ENCODE assay signal across 8 mouse cellular contexts in genomic region chr7:4478021-4478795, GRCm38 (mm10). TPM values are rescaled to one million over a fixed set of nuclear protein-coding genes. Genes with fewer than 3 reads are reported as not detected.
DNase-seq lines count a peak whose midpoint lies in the region; ATAC-seq and TF ChIP-seq lines count a peak whose summit lies in the region.

No protein-coding gene starts in this region.

- peaks cover 36% of the 10 kb centered on the region for H3K27me3 ChIP-seq in hindbrain, embryonic 15.5 days
- peaks cover 58% of the 10 kb centered on the region for H3K27me3 ChIP-seq in megakaryocyte, embryonic 14.5 days (replicated peaks)

- no peaks in the 10 kb centered on the region for H3K9me3 ChIP-seq in hindbrain, embryonic 15.5 days
- peaks cover 13% of the 10 kb centered on the region for H3K9me3 ChIP-seq in megakaryocyte, embryonic 14.5 days

- H3K4me1 ChIP-seq in hindbrain, embryonic 15.5 days (replicated peaks), result peaks cover 19% of the 10 kb centered on the region
- peaks cover 59% of the 10 kb centered on the region for H3K4me1 ChIP-seq in megakaryocyte, embryonic 14.5 days

- intact Hi-C loops in gastrocnemius, adult 2 months (cut with DNase I), result no loop called here
- intact Hi-C loops in left cerebral cortex, postnatal 14 days (cut with DNase I), result loop anchor here (10.0 kb wide), 1 partner anchor 813 kb away; the partner anchor contains the start of gene Leng1

- TF ChIP-seq CTCF in gastrocnemius, adult 2 months (IDR thresholded peaks at IDR 0.05), result no peak

- H3K4me3 ChIP-seq in gastrocnemius, adult 2 months, result peak overlapping the region; percentile 84
- peak overlapping the region; percentile 46 for H3K4me3 ChIP-seq in hindbrain, embryonic 15.5 days
- peak overlapping the region; percentile 59 for H3K4me3 ChIP-seq in megakaryocyte, embryonic 14.5 days (replicated peaks)

- under 1% methylated on average over 39 of the region's 39 CpGs for WGBS in hindbrain, embryonic 15.5 days

- ATAC-seq in hindbrain, embryonic 15.5 days (ENCODE audit: low FRiP score, low read depth), result peak; percentile 93
- ATAC-seq in monocyte, adult 5-6 weeks (replicated peaks; ENCODE audit: insufficient number of reproducible peaks, low FRiP score, low TSS enrichment, poor library complexity, severe bottlenecking), result no peak

- peak overlapping the region; percentile 82 for H3K27ac ChIP-seq in gastrocnemius, adult 2 months
- peak overlapping the region; percentile 56 for H3K27ac ChIP-seq in hindbrain, embryonic 15.5 days (replicated peaks)

- peak overlapping the region; percentile 90 for H3K4me2 ChIP-seq in hindbrain, embryonic 15.5 days

- H3K9ac ChIP-seq in hindbrain, embryonic 15.5 days, result peak overlapping the region; percentile 41

- H3K36me3 ChIP-seq in hindbrain, embryonic 15.5 days, result peaks cover 26% of the 10 kb centered on the region
- H3K36me3 ChIP-seq in megakaryocyte, embryonic 14.5 days (replicated peaks; ENCODE audit: low read length), result peaks cover 43% of the 10 kb centered on the region

- peak; percentile 85 to 91 for DNase-seq in adrenal gland, adult (ENCODE audit: inconsistent age in 2 of 2, low spot score in 1 of 2)
- DNase-seq in cerebellum, postnatal 36 days, result peak; percentile 71 to 74
- DNase-seq in gastrocnemius, adult 2 months, result peak; percentile 77
- peak; percentile 57 to 69 for DNase-seq in left cerebral cortex, postnatal 14 days (ENCODE audit: low spot score in 2 of 2)
- peak; percentile 61 for DNase-seq in right cerebral cortex, postnatal 25 days

RNA-seq across cellular contexts. Expression of gene Eps8l1, which starts 17.7 kb away (rescaled TPM):
- 1 to 10 TPM; 1.5 to 3.7 TPM for total RNA-seq in gastrocnemius, adult 2 months (2021)
- polyA plus RNA-seq in hindbrain, embryonic 15.5 days (2015; fragmentation: Nextera tagmentation; extraction: Ambion mirVana), result 13.9 and 15.4 TPM in 2 replicates
- 1 to 10 TPM; 3.3 to 5.1 TPM for total RNA-seq in left cerebral cortex, postnatal 14 days (2021)
- not detected in 2 replicates for polyA plus RNA-seq in megakaryocyte, embryonic 14.5 days (2012; ENCODE audit: insufficient read depth, low replicate concordance)
- 15.0 to 52.1 TPM (median 27.4 TPM) in 3 replicates for total RNA-seq in monocyte, adult 5-6 weeks (2017)

RNA-seq across cellular contexts. Expression of gene Ppp1r12c, which starts 23.3 kb away (rescaled TPM):
- 10 to 100 TPM; 17.8 to 24.8 TPM for total RNA-seq in gastrocnemius, adult 2 months (2021)
- polyA plus RNA-seq in hindbrain, embryonic 15.5 days (2015; fragmentation: Nextera tagmentation; extraction: Ambion mirVana), result 49.3 and 49.9 TPM in 2 replicates
- 100 to 1,000 TPM; 117 to 128 TPM for total RNA-seq in left cerebral cortex, postnatal 14 days (2021)
- polyA plus RNA-seq in megakaryocyte, embryonic 14.5 days (2012; ENCODE audit: insufficient read depth, low replicate concordance), result 267 and 1,249 TPM in 2 replicates
- total RNA-seq in monocyte, adult 5-6 weeks (2017), result 272 to 296 TPM (median 283 TPM) in 3 replicates

RNA-seq across cellular contexts. Expression of gene Rdh13, which starts 32.8 kb away (rescaled TPM):
- 10 to 100 TPM; 12.1 to 17.2 TPM for total RNA-seq in gastrocnemius, adult 2 months (2021)
- polyA plus RNA-seq in hindbrain, embryonic 15.5 days (2015; fragmentation: Nextera tagmentation; extraction: Ambion mirVana), result 42.6 and 43.4 TPM in 2 replicates
- 10 to 100 TPM; 27.1 to 29.4 TPM for total RNA-seq in left cerebral cortex, postnatal 14 days (2021)
- 0.54 and 1.6 TPM in 2 replicates for polyA plus RNA-seq in megakaryocyte, embryonic 14.5 days (2012; ENCODE audit: insufficient read depth, low replicate concordance)
- 2.8 to 5.5 TPM (median 5.2 TPM) in 3 replicates for total RNA-seq in monocyte, adult 5-6 weeks (2017)

RNA-seq across cellular contexts. Expression of gene Tnnt1, which starts 38.0 kb away (rescaled TPM):
- total RNA-seq in gastrocnemius, adult 2 months (2021), result 1,000 to 10,000 TPM in 1 of 2 experiments, 100 to 1,000 TPM in 1; 398 to 1,232 TPM
- polyA plus RNA-seq in hindbrain, embryonic 15.5 days (2015; fragmentation: Nextera tagmentation; extraction: Ambion mirVana), result 4.0 and 4.6 TPM in 2 replicates
- total RNA-seq in left cerebral cortex, postnatal 14 days (2021), result 1 to 10 TPM; 2.7 to 4.3 TPM
- 38.2 TPM in 1 of 2 replicates, not detected in the other for polyA plus RNA-seq in megakaryocyte, embryonic 14.5 days (2012; ENCODE audit: insufficient read depth, low replicate concordance)
- not detected in 3 replicates for total RNA-seq in monocyte, adult 5-6 weeks (2017)

RNA-seq across cellular contexts. Expression of gene Tnni3, which starts 45.8 kb away (rescaled TPM):
- under 1 TPM in 1 of 2 experiments, not detected in 1; 0.41 TPM for total RNA-seq in gastrocnemius, adult 2 months (2021)
- polyA plus RNA-seq in hindbrain, embryonic 15.5 days (2015; fragmentation: Nextera tagmentation; extraction: Ambion mirVana), result 2.1 TPM in 2 replicates
- total RNA-seq in left cerebral cortex, postnatal 14 days (2021), result under 1 TPM in 1 of 2 experiments, not detected in 1; 0.55 TPM
- 3.9 TPM in 1 of 2 replicates, not detected in the other for polyA plus RNA-seq in megakaryocyte, embryonic 14.5 days (2012; ENCODE audit: insufficient read depth, low replicate concordance)
- 6.1 to 6.3 TPM in 2 of 3 replicates, not detected in the other for total RNA-seq in monocyte, adult 5-6 weeks (2017)

Comparison
In these comparisons a context has a peak if more than half of its experiments do, and no peak if none do; other contexts are left out.
1. RNA of gene Ppp1r12c, which starts 23.3 kb away (total RNA-seq): 272 to 296 TPM in monocyte, adult 5-6 weeks and 117 to 128 TPM in left cerebral cortex, postnatal 14 days; 17.8 to 24.8 TPM in gastrocnemius, adult 2 months; every median in the first group is over 4 times any median in the second.
2. Peak in every context shown above with its lines, with median percentiles within 50 percentile points of each other: DNase-seq and H3K4me3 ChIP-seq.